Mouse (Mus musculus): Measurements from ENCODE around the gene Lhx4.

Lhx4 gene

GRCm38 (mm10) chr1:155751484-155752255 is at the start of gene Lhx4:
Gene Lhx4 (minus strand): TSS chr1:155751684.
- no peak for DNase-seq

GRCm38 (mm10) chr1:155798000-155798399 is 46.5 kb upstream of the Lhx4 start:
- no peak for DNase-seq

GRCm38 (mm10) chr1:155797425-155797824 is 45.9 kb upstream of the Lhx4 start:
- DNase-seq = peak; percentile 34 to 41

- no peak for DNase-seq
Measured at GRCm38 (mm10) chr1:155796757-155797405, 45.4 kb upstream of the Lhx4 start.

- DNase-seq = no peak
Measured at GRCm38 (mm10) chr1:155795791-155796233, 44.3 kb upstream of the Lhx4 start.

- DNase-seq = no peak
Measured at GRCm38 (mm10) chr1:155794855-155795254, 43.4 kb upstream of the Lhx4 start.

GRCm38 (mm10) chr1:155791919-155792318 is 40.4 kb upstream of the Lhx4 start:
- DNase-seq = no peak

DNA sequence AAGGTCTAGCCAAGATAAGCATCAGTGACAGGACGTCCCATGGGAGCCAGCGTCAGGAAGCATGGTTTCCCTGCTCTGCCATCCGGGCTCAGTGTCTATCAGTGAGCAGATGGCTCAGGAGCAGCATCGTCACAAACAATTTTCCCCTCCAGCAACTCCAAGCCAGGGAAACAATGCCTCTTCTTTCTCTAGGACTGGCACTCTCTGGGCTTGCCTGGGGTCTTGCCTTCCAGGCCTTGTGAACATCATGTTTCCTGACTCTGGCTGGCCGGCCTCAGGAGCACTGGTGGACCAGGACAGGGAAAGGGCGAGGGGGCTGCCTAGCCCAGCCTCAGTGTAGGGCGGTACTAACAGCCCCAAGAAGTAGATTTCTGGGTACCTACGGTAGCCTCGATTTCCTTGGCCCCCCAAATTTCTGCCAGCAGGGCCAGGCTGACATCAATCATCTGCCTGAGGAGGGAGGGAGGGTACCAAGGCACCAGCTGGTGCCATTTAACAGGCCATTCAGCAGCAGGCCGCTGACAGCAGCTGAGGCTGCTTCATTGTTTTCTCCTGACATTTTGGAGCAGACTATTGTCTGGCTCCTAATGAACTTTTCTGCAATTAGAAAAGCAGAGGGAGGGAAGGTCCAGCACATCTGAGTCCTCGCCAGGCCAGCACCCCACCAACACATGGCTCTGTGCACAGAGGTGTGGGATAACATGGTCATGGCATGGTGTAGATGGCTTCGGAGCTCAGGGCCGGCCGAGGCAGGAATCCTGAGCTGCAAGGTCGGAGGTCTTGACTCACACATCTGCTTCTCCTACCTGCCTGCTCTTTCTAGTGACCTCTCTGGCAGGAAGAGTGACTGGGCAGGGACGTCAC is 38.9 kb upstream of the Lhx4 start:
- DNase-seq = peak; percentile 62 to 69

DNA sequence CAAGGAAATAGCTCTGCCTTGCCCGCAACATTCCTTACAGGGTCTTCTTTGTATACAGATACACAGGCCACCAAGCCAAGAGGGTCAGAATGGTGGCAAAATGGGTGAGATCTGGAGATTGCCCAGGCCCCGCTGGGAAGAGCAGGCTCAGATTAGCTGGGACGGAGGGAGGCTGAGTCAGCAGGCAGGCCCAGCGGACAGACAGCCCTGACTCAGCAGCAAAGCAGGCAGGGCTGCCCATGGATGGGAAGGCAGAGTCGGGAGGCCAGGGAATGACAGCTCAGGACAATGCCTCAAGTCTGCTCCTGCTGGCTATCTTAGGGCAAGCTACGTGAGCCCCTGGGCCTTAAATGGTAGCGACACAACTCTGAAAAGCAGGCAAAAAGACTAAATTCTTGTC is 34.4 kb upstream of the Lhx4 start:
- no peak for DNase-seq

DNA sequence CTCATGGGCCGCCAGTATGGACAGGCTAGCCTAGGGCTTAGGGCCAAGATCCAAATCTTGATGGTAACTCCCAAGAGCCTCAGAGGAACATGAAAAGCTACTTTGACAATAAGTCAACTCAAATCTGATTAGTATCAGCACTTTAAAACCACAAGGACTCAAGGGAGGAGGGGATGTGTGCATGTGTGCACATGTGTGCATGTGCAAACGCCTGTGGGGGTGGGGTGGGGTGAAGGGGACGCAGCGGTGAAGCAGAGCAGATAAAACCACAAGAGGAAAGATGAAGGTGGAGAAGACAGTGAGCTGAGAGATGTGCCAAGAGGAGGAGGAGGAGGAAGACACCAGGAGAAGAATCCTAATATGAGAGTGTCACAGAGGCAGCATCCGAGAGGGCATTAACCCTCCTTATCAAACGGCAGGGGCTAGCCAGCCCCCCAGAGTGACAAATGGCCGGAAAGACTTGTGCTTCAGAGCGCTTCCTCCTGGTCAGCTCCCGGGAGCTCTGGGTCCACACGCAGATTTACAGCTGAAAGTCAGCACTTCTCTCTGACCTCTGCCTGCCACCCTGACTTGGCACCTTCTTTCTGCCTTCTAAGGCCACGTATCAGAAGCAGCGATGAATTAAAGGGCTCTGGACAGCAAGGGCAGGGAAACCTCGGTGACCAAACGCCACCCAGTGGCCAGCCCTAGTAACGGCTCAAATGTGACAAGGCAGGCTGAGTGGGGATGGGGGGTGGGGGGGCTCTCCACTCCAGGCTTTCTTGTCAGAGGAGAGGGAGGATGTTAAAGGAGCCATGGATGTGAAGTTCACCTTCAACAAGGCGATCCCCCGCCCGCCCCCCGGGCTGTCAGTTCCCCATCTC is 33.1 kb upstream of the Lhx4 start:
- peak; percentile 71 to 81 for DNase-seq

DNA sequence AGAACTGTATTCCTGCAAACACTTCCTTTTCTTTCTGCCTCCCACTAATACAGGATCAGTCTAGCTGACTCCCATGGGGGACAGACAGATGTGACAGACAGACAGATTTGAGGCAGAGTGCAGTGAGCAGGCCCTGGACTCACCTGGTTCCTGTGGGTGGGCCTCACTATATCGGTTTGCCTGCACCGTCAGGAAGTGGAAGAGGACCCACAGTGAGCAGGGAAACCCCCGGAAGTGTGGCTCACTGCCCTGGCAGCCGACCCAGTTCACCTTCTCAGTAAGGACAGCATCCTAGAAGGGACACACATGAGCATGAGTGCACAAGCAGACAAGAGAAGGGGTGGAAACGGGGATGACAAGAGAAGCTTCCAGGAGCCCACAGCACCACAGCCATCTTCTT is 30.9 kb upstream of the Lhx4 start:
- no peak for DNase-seq

- DNase-seq = no peak
Measured at GRCm38 (mm10) chr1:155777641-155778625, 26.4 kb upstream of the Lhx4 start.

DNA sequence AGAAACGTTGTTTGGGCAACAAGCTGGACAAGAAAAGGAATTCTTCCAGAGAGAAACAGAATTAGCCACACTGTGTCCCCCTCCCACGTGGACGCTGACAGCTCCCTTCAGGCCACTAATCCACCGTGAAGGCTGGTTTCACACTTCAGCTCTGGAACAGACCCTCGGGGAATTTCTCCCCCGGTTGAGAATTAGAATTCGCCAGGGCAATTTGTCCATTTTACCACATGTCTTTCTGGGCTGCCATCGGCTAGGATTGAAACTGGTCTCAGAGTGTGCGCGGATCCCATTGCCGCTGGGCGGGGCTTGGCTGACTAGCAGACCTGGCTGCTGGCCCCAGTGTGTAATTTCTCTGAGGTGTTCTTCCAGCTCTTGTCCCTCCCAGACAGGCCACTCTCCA is 7.7 kb upstream of the Lhx4 start:
- DNase-seq = peak in 1 of 2 experiments; percentile 28

DNA sequence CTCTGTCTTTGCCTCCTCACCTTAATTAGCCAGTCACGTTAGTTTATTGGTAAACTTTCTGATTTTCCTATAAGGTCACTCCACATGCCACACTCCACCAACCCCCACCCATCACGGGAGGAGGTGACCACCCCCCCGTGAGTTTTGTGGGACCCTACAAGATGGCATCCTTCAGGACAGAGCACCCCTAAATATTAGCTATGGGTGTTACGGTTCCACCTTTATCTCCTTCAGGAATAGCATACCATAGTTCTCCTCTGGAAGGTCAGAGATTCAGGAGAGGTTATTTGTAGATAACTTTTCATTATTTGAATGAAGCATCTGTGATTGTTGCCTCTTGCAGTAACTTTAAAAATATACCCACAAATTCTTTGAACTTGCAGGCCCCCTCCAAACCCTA is 7.2 kb upstream of the Lhx4 start:
- DNase-seq = no peak

DNA sequence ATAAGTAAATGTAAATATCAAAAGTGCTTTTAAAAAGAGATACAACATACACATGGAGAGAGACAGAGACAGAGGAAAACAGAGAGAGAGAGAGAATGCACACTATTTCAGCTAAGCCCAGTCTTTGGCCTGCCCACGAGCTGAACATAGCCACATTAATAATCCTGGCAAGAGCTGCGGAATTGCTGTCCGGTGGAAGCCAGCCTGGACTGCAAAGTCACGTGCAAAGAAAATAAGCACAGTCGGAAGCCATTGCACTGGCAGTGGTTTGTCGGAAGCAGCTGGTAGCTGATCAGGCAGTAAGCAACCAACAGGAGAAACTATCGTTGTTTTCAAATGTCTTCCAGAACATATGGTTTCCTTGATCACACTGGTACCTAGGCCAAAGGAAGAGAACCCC is 6.1 kb upstream of the Lhx4 start:
- DNase-seq = no peak

DNA sequence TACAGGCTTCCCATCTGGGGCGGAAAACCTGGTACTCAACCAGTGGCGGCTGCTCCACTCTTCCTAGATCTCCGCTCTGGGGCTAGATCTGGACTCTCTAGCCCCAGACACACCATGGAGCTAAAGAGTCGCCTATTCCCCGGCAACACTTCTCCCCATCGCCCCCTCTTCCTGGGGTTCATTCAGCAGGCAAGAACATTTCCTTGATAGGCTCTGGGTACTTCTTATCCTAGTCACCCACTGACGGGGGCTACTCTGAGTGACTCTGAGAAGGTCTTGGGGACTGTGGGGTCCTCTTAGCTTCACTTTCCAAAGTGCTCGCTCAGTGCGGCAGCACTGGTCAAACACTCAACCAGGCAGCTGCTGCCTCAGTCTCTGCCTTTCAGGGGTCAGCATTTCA is 1.9 kb upstream of the Lhx4 start:
- DNase-seq = no peak

GRCm38 (mm10) chr1:155750517-155751178 is 836 bp downstream of the Lhx4 start:
- no peak for DNase-seq

- DNase-seq = no peak
Measured at GRCm38 (mm10) chr1:155747911-155748310, 3.6 kb downstream of the Lhx4 start.

- no peak for DNase-seq
Measured at GRCm38 (mm10) chr1:155747011-155747410, 4.5 kb downstream of the Lhx4 start.

Data from cerebellum, postnatal 25 days (tissue).